Mouse (Mus musculus) Patski (cell line): ENCODE results near the gene Snrk. TPM values are rescaled to one million over a fixed set of nuclear protein-coding genes. Genes with fewer than 3 reads are reported as not detected.
A peak's percentile ranks its signal among the peaks of the same experiment; 100 is the strongest.

Experiments
- ATAC-seq: fragments of 100-300 bp; one replicate; pipeline ENCODE4 v1.8.0; 2021
- CTCF ChIA-PET: fragments of 350-600 bp; sonication (Branson Sonifier 250); formaldehyde crosslinking; loops from one replicate; lab custom pipeline; 2022; ENCODE audit warnings: inconsistent platforms; lab: Charles Lee
- POLR2A ChIA-PET: fragments of 350-600 bp; sonication (Branson Sonifier 250); formaldehyde crosslinking; loops from one replicate; lab custom pipeline; 2022; ENCODE audit warnings: antibody characterized with exemption, inconsistent platforms; lab: Charles Lee
- DNase-seq: peaks from one replicate; pipeline ENCODE4 v3.0.0-alpha.2; 2011; ENCODE audit warnings: low read depth, low spot score
- H3K27me3 ChIP-seq: fragments of 371-371 bp; one replicate; pipeline ENCODE4 v1.5.1; 2021
- CTCF ChIP-seq: fragments of 100-300 bp; IDR thresholded peaks from one replicate; pipeline ENCODE4 v1.5.1; 2021
- in situ Hi-C: fragments of 300-500 bp; cut with MboI; formaldehyde crosslinking; loops from 3 replicates; pipeline ENCODE4 v1.11.1; 2018; ENCODE audit warnings: low pct_unique_long_range_greater_than_20kb, mixed read lengths
- polyA plus RNA-seq: library from polyadenylated mRNA; unstranded; gene quantifications from one replicate; pipeline ENCODE4 v1.2.3, GENCODE M21; 2021

The Snrk gene
- polyA plus RNA-seq, 1 experiment from 2014 or later, result 28.1 TPM

DNA sequence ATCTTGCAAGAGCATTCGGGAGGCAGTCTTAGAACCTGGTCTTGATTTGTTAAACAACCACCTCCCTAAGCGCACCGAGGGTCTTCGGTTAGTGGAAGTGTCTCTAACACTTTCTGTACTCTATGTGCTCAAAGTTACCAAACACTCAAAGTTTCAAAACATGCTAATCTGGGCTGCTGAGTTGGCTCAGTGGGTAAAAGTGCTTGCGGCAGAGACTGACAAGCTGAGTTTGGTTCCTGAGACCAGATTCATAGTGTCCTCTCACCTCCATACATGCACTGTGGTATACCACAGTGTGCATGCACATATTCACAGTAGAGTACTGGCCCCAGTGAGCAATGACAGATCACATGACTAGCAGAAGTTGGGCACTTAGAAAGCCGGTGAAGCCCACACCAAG, 30.0 kb upstream of the Snrk start:
- no peaks in the 10 kb centered on the region for H3K27me3 ChIP-seq
- in situ Hi-C loops, result no loop called here
- CTCF ChIA-PET, result no interaction called here
- no peak for TF ChIP-seq CTCF
- DNase-seq, result no peak
- ATAC-seq, result no peak
- POLR2A ChIA-PET, result no interaction called here

DNA sequence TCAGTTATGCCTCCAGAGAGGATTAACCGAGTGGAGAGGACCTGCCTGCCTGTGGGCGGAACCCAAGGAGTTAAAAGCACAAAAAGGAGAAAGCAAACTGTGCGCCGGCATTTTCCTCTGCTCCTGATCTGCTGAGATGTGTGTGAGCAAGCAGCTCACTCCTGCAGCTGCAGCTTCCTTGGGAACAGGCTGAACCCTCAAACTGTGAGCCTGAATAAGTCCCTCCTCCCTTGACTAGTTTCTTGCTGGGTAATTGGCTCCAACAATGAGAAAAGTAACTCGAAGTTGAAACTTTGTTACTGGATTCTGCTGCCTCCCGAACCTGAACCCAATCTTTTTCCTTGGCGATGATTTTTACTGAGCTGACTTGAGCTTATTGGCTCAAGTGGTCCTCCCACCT, 25.9 kb upstream of the Snrk start:
- no peak for ATAC-seq
- no peak for DNase-seq
- in situ Hi-C loops, result no loop called here
- POLR2A ChIA-PET, result no interaction called here
- peaks cover 5% of the 10 kb centered on the region for H3K27me3 ChIP-seq
- TF ChIP-seq CTCF, result no peak
- CTCF ChIA-PET, result no interaction called here

GRCm38 (mm10) chr9:122091782-122092228, 25.3 kb upstream of the Snrk start:
- no peak for TF ChIP-seq CTCF
- ATAC-seq, result no peak
- H3K27me3 ChIP-seq, result peaks cover 5% of the 10 kb centered on the region
- DNase-seq, result no peak
- POLR2A ChIA-PET, result no interaction called here
- CTCF ChIA-PET, result no interaction called here
- in situ Hi-C loops, result no loop called here

GRCm38 (mm10) chr9:122094171-122094570, 22.9 kb upstream of the Snrk start:
- TF ChIP-seq CTCF, result no peak
- POLR2A ChIA-PET, result no interaction called here
- CTCF ChIA-PET, result no interaction called here
- in situ Hi-C loops, result no loop called here
- DNase-seq (no peak), ATAC-seq (no peak)
- peaks cover 5% of the 10 kb centered on the region for H3K27me3 ChIP-seq

- ATAC-seq, result no peak
- CTCF ChIA-PET, result interaction anchor here (1.3 to 1.4 kb wide), 2 partner anchors 11 to 39 kb away, joined by 3 to 4 read pairs; no protein-coding TSS in a partner anchor
- TF ChIP-seq CTCF, result no peak
- in situ Hi-C loops, result no loop called here
- no peak for DNase-seq
- POLR2A ChIA-PET, result no interaction called here
- H3K27me3 ChIP-seq, result peaks cover 5% of the 10 kb centered on the region
Measured at GRCm38 (mm10) chr9:122096822-122097511, 20.1 kb upstream of the Snrk start.

DNA sequence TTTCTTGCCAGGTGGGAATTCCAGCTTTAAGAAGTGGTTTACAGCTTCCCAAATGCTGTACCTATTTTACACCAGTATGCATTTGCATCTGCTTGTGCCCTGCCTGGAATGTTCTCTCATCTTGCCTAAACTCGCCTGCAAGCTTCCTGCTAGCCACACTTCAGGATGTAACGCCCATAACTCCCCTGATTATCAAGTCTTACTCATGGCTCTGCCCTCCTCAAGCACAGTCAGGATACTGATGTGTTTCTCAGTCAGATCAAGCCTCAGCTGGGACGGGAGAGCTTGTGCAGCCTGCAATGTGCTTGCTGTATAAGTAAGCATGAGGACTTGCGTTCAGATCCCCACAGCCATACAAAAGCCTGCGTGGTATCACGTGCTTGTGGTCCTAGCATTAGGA, 19.5 kb upstream of the Snrk start:
- no peak for DNase-seq
- POLR2A ChIA-PET, result no interaction called here
- CTCF ChIA-PET, result interaction anchor here (1.4 kb wide), 1 partner anchor 12 kb away, joined by 4 read pairs; no protein-coding TSS in a partner anchor
- ATAC-seq, result no peak
- in situ Hi-C loops, result no loop called here
- TF ChIP-seq CTCF, result no peak
- H3K27me3 ChIP-seq, result peaks cover 5% of the 10 kb centered on the region

DNA sequence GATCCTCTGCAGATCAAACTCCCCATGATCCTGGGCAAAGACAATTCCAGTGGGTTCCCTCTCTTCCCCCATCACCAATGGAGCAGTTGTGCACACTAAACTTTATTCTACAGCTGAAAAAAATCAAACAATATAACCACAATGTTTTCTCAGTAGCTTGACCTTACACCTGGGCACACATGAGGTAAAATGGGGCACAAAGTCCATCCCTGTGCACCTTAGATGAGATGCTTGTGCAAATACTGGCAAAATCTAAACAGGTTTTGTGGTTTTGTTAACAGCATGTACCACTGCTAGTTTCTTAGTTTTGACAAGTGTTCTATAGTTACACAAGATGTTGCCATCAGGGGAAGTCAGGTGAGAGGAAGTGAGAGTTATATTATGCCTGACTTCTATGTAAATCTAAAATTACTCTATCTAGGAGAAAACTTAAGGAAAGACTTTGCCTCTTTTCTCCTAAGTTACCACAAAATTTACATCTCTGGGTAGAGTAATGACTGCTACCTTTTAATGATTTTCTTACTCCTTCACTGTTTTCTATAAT, 16.4 kb upstream of the Snrk start:
- H3K27me3 ChIP-seq, result no peaks in the 10 kb centered on the region
- ChIA-PET CTCF (no interaction called here), POLR2A (no interaction called here)
- in situ Hi-C loops, result no loop called here
- DNase-seq, result no peak
- no peak for TF ChIP-seq CTCF
- no peak for ATAC-seq

DNA sequence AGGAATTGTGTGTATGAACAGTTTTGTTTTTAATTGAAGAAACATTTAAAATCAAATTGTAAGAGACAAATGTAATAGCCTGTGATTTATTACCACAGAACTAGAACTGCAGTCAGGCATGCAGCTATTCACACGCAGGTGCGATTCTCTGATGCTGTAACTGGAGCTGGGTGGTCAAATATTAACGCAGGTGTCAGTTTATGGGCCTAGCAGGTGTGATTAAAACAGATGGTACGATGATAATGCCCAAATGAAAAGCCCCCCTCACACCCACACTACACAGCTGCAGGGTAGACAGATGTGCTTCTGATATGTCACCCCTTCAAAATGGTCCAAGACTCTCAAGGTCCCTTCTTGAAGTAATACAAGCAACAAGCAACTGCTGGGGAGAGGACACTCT, 15.9 kb upstream of the Snrk start:
- in situ Hi-C loops, result no loop called here
- no peak for ATAC-seq
- no peaks in the 10 kb centered on the region for H3K27me3 ChIP-seq

DNA sequence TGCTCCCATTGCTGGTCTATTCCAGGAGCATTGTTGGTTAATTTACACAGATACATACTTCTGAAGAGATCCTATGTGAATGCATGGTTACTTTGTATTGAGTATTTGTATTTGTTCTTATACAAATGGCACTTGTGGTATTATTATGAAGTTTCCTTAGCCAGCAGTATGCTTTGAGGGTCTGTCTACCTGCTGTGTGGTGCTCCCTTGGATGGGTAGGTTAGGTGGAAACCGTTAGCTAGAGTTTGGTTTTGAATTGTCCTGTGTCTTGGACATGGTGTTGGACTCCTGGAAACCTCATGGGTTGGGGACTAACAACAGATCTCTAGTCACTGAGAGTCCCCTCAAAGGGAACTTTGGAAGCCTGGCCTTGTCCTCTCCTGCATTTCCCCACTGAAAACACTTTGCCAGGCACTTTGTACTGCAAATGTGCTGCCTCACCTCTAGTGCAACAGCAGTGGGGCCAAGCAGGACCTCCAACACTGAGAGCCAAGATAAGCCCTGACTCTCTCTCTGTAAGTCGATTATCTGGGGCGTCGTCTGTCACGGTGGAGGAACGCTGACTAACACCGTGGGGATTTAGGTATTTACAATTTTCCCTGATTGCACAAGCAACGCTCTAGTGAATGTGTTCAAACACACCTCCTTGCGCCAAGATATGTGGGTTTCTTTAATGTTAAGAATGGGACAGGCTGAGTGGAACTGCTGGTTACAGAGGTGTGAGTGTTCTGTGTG, 13.3 kb upstream of the Snrk start:
- ChIA-PET CTCF (interaction anchor here (1.2 kb wide), 1 partner anchor 75 kb away, joined by 3 read pairs; no protein-coding TSS in a partner anchor), POLR2A (no interaction called here)
- DNase-seq (no peak), ATAC-seq (peak; percentile 62)
- H3K27me3 ChIP-seq, result no peaks in the 10 kb centered on the region
- TF ChIP-seq CTCF, result no peak
- in situ Hi-C loops, result no loop called here

More for the DNA sequence above, 15.9 kb upstream of the Snrk start:
- no peak for TF ChIP-seq CTCF
- CTCF ChIA-PET, result interaction anchor here (1.3 kb wide), 1 partner anchor 83 kb away, joined by 3 read pairs; no protein-coding TSS in a partner anchor
- POLR2A ChIA-PET, result interaction anchor here (0.6 to 0.9 kb wide), 2 partner anchors 17 to 175 kb away, joined by 3 to 4 read pairs; no protein-coding TSS in a partner anchor
- no peak for DNase-seq

DNA sequence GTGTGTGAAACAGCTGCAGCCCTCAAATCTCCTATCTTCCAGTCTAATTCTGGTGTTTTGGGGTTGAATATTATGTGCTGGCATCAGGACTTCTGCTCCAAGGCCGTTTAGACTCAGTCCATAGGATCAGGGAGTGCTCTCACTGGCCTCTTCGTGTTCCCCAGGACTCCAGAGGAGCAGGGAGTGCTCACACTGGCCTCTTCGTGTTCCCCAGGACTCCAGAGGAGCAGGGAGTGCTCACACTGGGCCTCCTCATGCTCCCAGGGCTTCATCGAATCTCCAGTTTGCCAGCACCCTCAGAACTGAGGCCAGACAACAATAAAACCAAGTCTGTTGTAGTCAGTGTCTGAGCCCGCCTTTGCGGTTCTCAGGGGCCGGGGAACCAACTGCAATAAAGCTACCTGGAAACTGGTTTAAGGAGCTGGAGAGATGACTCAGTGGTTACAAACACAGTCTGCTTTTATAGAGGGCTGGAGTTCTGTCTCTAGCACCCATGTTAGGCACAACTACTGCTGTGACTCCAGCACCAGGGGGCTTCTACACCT, 12.7 kb upstream of the Snrk start:
- in situ Hi-C loops, result no loop called here
- no peaks in the 10 kb centered on the region for H3K27me3 ChIP-seq
- ATAC-seq (no peak), DNase-seq (no peak)
- POLR2A ChIA-PET, result no interaction called here
- no peak for TF ChIP-seq CTCF
- CTCF ChIA-PET, result interaction anchor here (0.9 to 1.2 kb wide), 3 partner anchors 14 to 75 kb away, joined by 3 read pairs; no protein-coding TSS in a partner anchor
